Mouse (Mus musculus) MN1 (cell line): ENCODE data around the gene Rhebl1.

Source experiments
- DNase-seq: peaks from one replicate; pipeline ENCODE4 v3.0.0-alpha.2; 2016; ENCODE audit warnings: low spot score

Gene Rhebl1

GRCm38 (mm10) chr15:98914903-98915302 lies 20.6 kb upstream of the Rhebl1 start:
- DNase-seq, result no peak

GRCm38 (mm10) chr15:98904692-98905091 lies 10.4 kb upstream of the Rhebl1 start:
- DNase-seq, result peak; percentile 72

- no peak for DNase-seq
Observed at GRCm38 (mm10) chr15:98902600-98902999, 8.3 kb upstream of the Rhebl1 start.

GRCm38 (mm10) chr15:98901530-98901929 lies 7.2 kb upstream of the Rhebl1 start:
- no peak for DNase-seq

GRCm38 (mm10) chr15:98897928-98898800 lies 3.8 kb upstream of the Rhebl1 start, which contains the start of gene Dhh:
TSS of gene Dhh (minus strand) at chr15:98898540.
- DNase-seq, result peak; percentile 60

- DNase-seq, result peak; percentile 51
Observed at GRCm38 (mm10) chr15:98897495-98897894, 3.2 kb upstream of the Rhebl1 start.

GRCm38 (mm10) chr15:98895635-98896589 lies 1.6 kb upstream of the Rhebl1 start:
- peak; percentile 86 for DNase-seq

GRCm38 (mm10) chr15:98894746-98895634 lies 650 bp upstream of the Rhebl1 start:
- peak; percentile 42 for DNase-seq

GRCm38 (mm10) chr15:98893036-98893435 lies 1.3 kb downstream of the Rhebl1 start:
- DNase-seq, result no peak

- DNase-seq, result peak; percentile 94
Observed at GRCm38 (mm10) chr15:98891907-98892606, 2.3 kb downstream of the Rhebl1 start.

GRCm38 (mm10) chr15:98891198-98891742 lies 3.1 kb downstream of the Rhebl1 start:
- DNase-seq, result no peak

- DNase-seq, result no peak
Observed at GRCm38 (mm10) chr15:98887526-98887925, 6.8 kb downstream of the Rhebl1 start.

- DNase-seq, result no peak
Observed at GRCm38 (mm10) chr15:98886667-98887387, 7.5 kb downstream of the Rhebl1 start.

GRCm38 (mm10) chr15:98884106-98884505 lies 10.2 kb downstream of the Rhebl1 start:
- DNase-seq, result no peak

- no peak for DNase-seq
Observed at GRCm38 (mm10) chr15:98883661-98884060, 10.7 kb downstream of the Rhebl1 start.

- no peak for DNase-seq
Observed at GRCm38 (mm10) chr15:98881656-98882008, 12.7 kb downstream of the Rhebl1 start.

- DNase-seq, result peak; percentile 99
Observed at GRCm38 (mm10) chr15:98880978-98881655, 13.2 kb downstream of the Rhebl1 start.

GRCm38 (mm10) chr15:98877331-98877730 lies 17.0 kb downstream of the Rhebl1 start:
- peak; percentile 90 for DNase-seq
